Mouse (Mus musculus): ENCODE results near the gene Plod3.

DNA sequence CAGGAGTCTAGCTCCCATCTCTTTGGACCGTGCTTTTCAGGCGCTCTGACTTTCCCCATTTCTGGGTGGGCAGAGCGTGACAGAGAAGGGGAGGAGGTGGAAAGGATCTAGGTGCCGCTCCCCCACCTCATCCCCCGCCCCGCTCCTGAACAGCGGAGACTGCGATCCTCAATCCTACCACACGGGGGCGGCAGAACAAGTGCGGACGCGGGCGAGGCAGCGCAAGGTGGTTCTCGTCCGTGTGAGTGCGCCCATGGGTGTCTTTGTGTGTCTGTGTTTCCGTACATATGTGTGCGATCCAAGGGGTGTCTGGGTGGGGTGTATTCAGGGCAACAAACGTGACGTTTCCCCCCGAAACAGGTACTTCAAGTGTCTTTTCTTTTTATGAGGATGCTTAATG is 38.3 kb downstream of the Plod3 start:
- TF ChIP-seq CTCF (IDR thresholded peaks at IDR 0.05; ENCODE audit: low read depth) (peak; percentile 98), EP300 (IDR thresholded peaks at IDR 0.05; ENCODE audit: low read depth) (no peak)

All from heart, postnatal 0 days (tissue).